Mouse (Mus musculus): ENCODE measurements around the gene Exoc6b. TPM values are rescaled to one million over a fixed set of nuclear protein-coding genes. Genes with fewer than 3 reads are reported as not detected.
"Not testable (repeated sequence)": the region's sequence is repeated elsewhere in the genome, so short reads cannot be mapped to it uniquely, and the experiment has no call there.

Gene Exoc6b
- polyA plus RNA-seq, 1 experiment from 2014 or later: 2.0 TPM

GRCm38 (mm10) chr6:85087425-85087824 lies 18.1 kb upstream of the Exoc6b start:
- no peak for ATAC-seq
- no peak overlapping the region for H3K9ac ChIP-seq (replicated peaks)

DNA sequence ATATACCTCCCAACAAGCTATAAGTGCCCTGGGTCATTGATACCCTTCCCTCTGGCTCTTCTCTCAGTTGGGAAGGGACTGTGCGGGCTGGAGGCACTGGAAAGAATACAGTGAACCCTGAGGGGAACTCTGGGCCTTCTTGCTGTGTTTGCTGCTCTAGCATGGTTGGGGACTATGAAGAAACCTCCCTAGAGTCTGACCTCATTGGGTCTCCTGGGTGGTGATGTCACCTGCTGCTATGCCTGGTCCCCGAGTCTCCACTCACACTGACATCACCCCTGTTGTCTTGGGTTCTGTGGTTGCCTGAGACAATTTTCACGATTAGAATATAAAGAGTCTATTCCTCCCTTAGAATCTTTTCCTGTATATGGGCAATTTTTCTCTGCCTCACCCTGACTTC lies 17.3 kb upstream of the Exoc6b start:
- Histone ChIP-seq H3K9ac (replicated peaks) (no peak overlapping the region), H3K4me3 (ENCODE audit: low read depth, low read length) (no peak overlapping the region), H3K9me3 (ENCODE audit: low read length) (no peaks in the 10 kb centered on the region), H3K27ac (ENCODE audit: low read depth) (no peak overlapping the region), H3K36me3 (replicated peaks; ENCODE audit: insufficient read depth, low read length) (no peaks in the 10 kb centered on the region), H3K27me3 (ENCODE audit: insufficient read depth, low read length) (no peaks in the 10 kb centered on the region), H3K4me1 (ENCODE audit: insufficient read depth) (no peaks in the 10 kb centered on the region), H3K4me2 (ENCODE audit: low read depth, low read length) (no peak overlapping the region)
- ATAC-seq (no peak), DNase-seq (no peak)
- WGBS (ENCODE audit: insufficient replicate concordance): 48% methylated on average over 3 of the region's 3 CpGs
- TF ChIP-seq CTCF (IDR thresholded peaks at IDR 0.05; ENCODE audit: low read depth) (no peak), EP300 (IDR thresholded peaks at IDR 0.05; ENCODE audit: low read depth) (no peak)

More at GRCm38 (mm10) chr6:85087425-85087824, 18.1 kb upstream of the Exoc6b start:
- Histone ChIP-seq H3K4me2 (ENCODE audit: low read depth, low read length) (no peak overlapping the region), H3K4me1 (ENCODE audit: insufficient read depth) (no peaks in the 10 kb centered on the region), H3K4me3 (ENCODE audit: low read depth, low read length) (no peak overlapping the region), H3K27ac (ENCODE audit: low read depth) (no peak overlapping the region), H3K9me3 (ENCODE audit: low read length) (no peaks in the 10 kb centered on the region), H3K36me3 (replicated peaks; ENCODE audit: insufficient read depth, low read length) (no peaks in the 10 kb centered on the region), H3K27me3 (ENCODE audit: insufficient read depth, low read length) (no peaks in the 10 kb centered on the region)
- no peak for DNase-seq
- TF ChIP-seq CTCF (IDR thresholded peaks at IDR 0.05; ENCODE audit: low read depth) (no peak), EP300 (IDR thresholded peaks at IDR 0.05; ENCODE audit: low read depth) (no peak)
- WGBS (ENCODE audit: insufficient replicate concordance): 73% methylated on average over 4 of the region's 4 CpGs

DNA sequence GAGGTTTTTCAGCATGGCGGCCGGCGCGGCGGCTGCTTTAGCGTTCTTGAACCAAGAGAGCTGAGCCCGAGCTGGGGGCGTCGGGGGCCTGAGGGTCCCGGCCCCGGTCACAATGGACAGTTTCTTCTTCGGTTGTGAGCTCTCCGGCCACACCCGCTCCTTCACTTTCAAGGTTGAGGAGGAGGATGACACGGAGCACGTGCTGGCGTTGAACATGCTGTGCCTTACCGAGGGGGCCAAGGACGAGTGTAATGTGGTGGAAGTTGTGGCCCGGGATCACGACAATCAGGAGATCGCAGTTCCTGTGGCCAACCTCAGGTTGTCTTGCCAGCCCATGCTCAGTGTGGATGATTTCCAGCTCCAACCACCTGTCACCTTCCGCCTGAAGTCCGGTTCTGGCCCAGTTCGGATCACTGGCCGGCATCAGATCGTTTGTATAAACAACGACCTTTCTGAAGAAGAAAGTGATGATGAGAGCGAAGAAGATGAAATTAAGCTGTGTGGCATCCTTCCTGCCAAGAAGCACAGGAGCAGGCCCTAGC lies 6.9 kb upstream of the Exoc6b start:
- H3K4me2 ChIP-seq (ENCODE audit: low read depth, low read length); ATAC-seq; H3K9me3 ChIP-seq (ENCODE audit: low read length); H3K27ac ChIP-seq (ENCODE audit: low read depth); H3K4me3 ChIP-seq (ENCODE audit: low read depth, low read length); H3K27me3 ChIP-seq (ENCODE audit: insufficient read depth, low read length); H3K36me3 ChIP-seq (replicated peaks; ENCODE audit: insufficient read depth, low read length); DNase-seq; H3K9ac ChIP-seq (replicated peaks); H3K4me1 ChIP-seq (ENCODE audit: insufficient read depth): not testable (repeated sequence)
- 83% methylated on average over 29 of the region's 29 CpGs for WGBS (ENCODE audit: insufficient replicate concordance)

- no peak for DNase-seq
- WGBS (ENCODE audit: insufficient replicate concordance): 25% methylated on average over 2 of the region's 2 CpGs
Observed at GRCm38 (mm10) chr6:85074996-85075395, 5.7 kb upstream of the Exoc6b start.

GRCm38 (mm10) chr6:85068322-85069022 lies 841 bp downstream of the Exoc6b start:
- Histone ChIP-seq H3K9me3 (ENCODE audit: low read length) (no peaks in the 10 kb centered on the region), H3K27ac (ENCODE audit: low read depth) (peak overlapping the region; percentile 55; the same call in 1 of the 2 replicates), H3K4me2 (ENCODE audit: low read depth, low read length) (peak overlapping the region; percentile 85), H3K36me3 (replicated peaks; ENCODE audit: insufficient read depth, low read length) (no peaks in the 10 kb centered on the region), H3K27me3 (ENCODE audit: insufficient read depth, low read length) (no peaks in the 10 kb centered on the region), H3K9ac (replicated peaks) (peak overlapping the region; percentile 73), H3K4me1 (ENCODE audit: insufficient read depth) (peaks cover 8% of the 10 kb centered on the region), H3K4me3 (ENCODE audit: low read depth, low read length) (peak overlapping the region; percentile 87)
- ATAC-seq (peak; percentile 62), DNase-seq (peak; percentile 29)
- 4% methylated on average over 17 of the region's 17 CpGs for WGBS (ENCODE audit: insufficient replicate concordance)
- TF ChIP-seq EP300 (IDR thresholded peaks at IDR 0.05; ENCODE audit: low read depth) (no peak), CTCF (IDR thresholded peaks at IDR 0.05; ENCODE audit: low read depth) (no peak)

More at GRCm38 (mm10) chr6:85074996-85075395, 5.7 kb upstream of the Exoc6b start:
- Histone ChIP-seq H3K4me2 (ENCODE audit: low read depth, low read length) (no peak overlapping the region), H3K4me3 (ENCODE audit: low read depth, low read length) (no peak overlapping the region), H3K27me3 (ENCODE audit: insufficient read depth, low read length) (no peaks in the 10 kb centered on the region), H3K27ac (ENCODE audit: low read depth) (no peak overlapping the region), H3K9me3 (ENCODE audit: low read length) (no peaks in the 10 kb centered on the region), H3K4me1 (ENCODE audit: insufficient read depth) (no peaks in the 10 kb centered on the region), H3K36me3 (replicated peaks; ENCODE audit: insufficient read depth, low read length) (no peaks in the 10 kb centered on the region), H3K9ac (replicated peaks) (no peak overlapping the region)
- no peak for ATAC-seq
- no peak for TF ChIP-seq EP300 (IDR thresholded peaks at IDR 0.05; ENCODE audit: low read depth)
- TF ChIP-seq CTCF (IDR thresholded peaks at IDR 0.05; ENCODE audit: low read depth): no peak

DNA sequence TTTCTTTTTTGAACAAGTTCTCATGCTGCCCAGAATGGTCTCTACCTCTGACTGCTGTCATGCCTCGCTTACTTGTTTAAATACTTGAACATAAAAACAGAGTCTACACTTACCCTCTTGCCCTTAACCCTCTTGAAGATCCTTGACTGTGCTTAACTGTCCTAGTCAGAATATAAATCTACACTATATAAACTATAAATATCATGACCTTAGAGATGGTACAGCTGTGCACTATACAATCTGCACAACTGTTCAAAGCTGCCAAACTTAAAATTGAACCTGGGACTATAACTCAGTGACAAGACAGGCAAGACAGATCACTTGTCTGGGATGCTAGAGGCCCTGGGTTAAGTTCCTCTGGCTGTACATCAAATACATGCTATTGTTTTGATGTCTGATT lies 11.7 kb downstream of the Exoc6b start:
- H3K36me3 ChIP-seq (replicated peaks; ENCODE audit: insufficient read depth, low read length): no peaks in the 10 kb centered on the region
- H3K9ac ChIP-seq (replicated peaks): no peak overlapping the region
- ATAC-seq (no peak), DNase-seq (no peak)
- H3K27me3 ChIP-seq (ENCODE audit: insufficient read depth, low read length): no peaks in the 10 kb centered on the region
- TF ChIP-seq CTCF (IDR thresholded peaks at IDR 0.05; ENCODE audit: low read depth) (no peak), EP300 (IDR thresholded peaks at IDR 0.05; ENCODE audit: low read depth) (no peak)
- H3K4me2 ChIP-seq (ENCODE audit: low read depth, low read length): no peak overlapping the region
- H3K9me3 ChIP-seq (ENCODE audit: low read length): no peaks in the 10 kb centered on the region
- no peak overlapping the region for H3K4me3 ChIP-seq (ENCODE audit: low read depth, low read length)
- no peak overlapping the region for H3K27ac ChIP-seq (ENCODE audit: low read depth)
- 59% methylated on average over 1 of the region's 1 CpGs for WGBS (ENCODE audit: insufficient replicate concordance)
- no peaks in the 10 kb centered on the region for H3K4me1 ChIP-seq (ENCODE audit: insufficient read depth)
